Mouse (Mus musculus): ENCODE data around the gene Fez2.
A peak's percentile ranks its signal among the peaks of the same experiment; 100 is the strongest.

Gene Fez2

GRCm38 (mm10) chr17:78417381-78418281, at the start of gene Fez2:
Fez2 (minus strand) TSS chr17:78418152.
- peak; percentile 99 for DNase-seq

GRCm38 (mm10) chr17:78465500-78465899, 47.5 kb upstream of the Fez2 start:
- DNase-seq: peak; percentile 41

- DNase-seq: no peak
These were observed 47.1 kb upstream of the Fez2 start for GRCm38 (mm10) chr17:78465071-78465470.

GRCm38 (mm10) chr17:78460140-78460539, 42.2 kb upstream of the Fez2 start:
- no peak for DNase-seq

- peak; percentile 51 for DNase-seq
These were observed 37.6 kb upstream of the Fez2 start for GRCm38 (mm10) chr17:78455556-78455955.

GRCm38 (mm10) chr17:78455114-78455513, 37.2 kb upstream of the Fez2 start:
- peak; percentile 95 for DNase-seq

GRCm38 (mm10) chr17:78454189-78454977, 36.4 kb upstream of the Fez2 start:
- peak; percentile 95 for DNase-seq

- no peak for DNase-seq
These were observed 35.6 kb upstream of the Fez2 start for GRCm38 (mm10) chr17:78453529-78453928.

GRCm38 (mm10) chr17:78451886-78452285, 33.9 kb upstream of the Fez2 start:
- peak; percentile 76 for DNase-seq

- DNase-seq: peak; percentile 92
These were observed 33.4 kb upstream of the Fez2 start for GRCm38 (mm10) chr17:78451332-78451793.

GRCm38 (mm10) chr17:78449635-78450197, 31.8 kb upstream of the Fez2 start:
- peak; percentile 55 for DNase-seq

- DNase-seq: no peak
These were observed 26.9 kb upstream of the Fez2 start for GRCm38 (mm10) chr17:78444826-78445225.

- peak; percentile 61 for DNase-seq
These were observed 22.8 kb upstream of the Fez2 start for GRCm38 (mm10) chr17:78440771-78441170.

GRCm38 (mm10) chr17:78437161-78437560, 19.2 kb upstream of the Fez2 start:
- DNase-seq: no peak

- DNase-seq: no peak
These were observed 17.7 kb upstream of the Fez2 start for GRCm38 (mm10) chr17:78435661-78436060.

GRCm38 (mm10) chr17:78434746-78435145, 16.8 kb upstream of the Fez2 start:
- peak; percentile 94 for DNase-seq

GRCm38 (mm10) chr17:78430374-78430773, 12.4 kb upstream of the Fez2 start:
- no peak for DNase-seq

GRCm38 (mm10) chr17:78429051-78429450, 11.1 kb upstream of the Fez2 start:
- DNase-seq: no peak

- no peak for DNase-seq
These were observed 7.1 kb upstream of the Fez2 start for GRCm38 (mm10) chr17:78425026-78425425.

- DNase-seq: peak; percentile 93
These were observed 1.3 kb upstream of the Fez2 start for GRCm38 (mm10) chr17:78419216-78419615.

GRCm38 (mm10) chr17:78415255-78415654, 2.7 kb downstream of the Fez2 start:
- no peak for DNase-seq

- peak; percentile 90 for DNase-seq
These were observed 8.1 kb downstream of the Fez2 start for GRCm38 (mm10) chr17:78409900-78410299.

GRCm38 (mm10) chr17:78408386-78408785, 9.6 kb downstream of the Fez2 start:
- no peak for DNase-seq

Data from heart, adult 11 months (tissue).